Mouse (Mus musculus) cerebellum, postnatal 36 days (tissue): Measurements from ENCODE around the gene Trim31.
A peak's percentile ranks its signal among the peaks of the same experiment; 100 is the strongest.

Source experiments
- DNase-seq, 2 experiments: peaks; one replicate each; pipeline ENCODE4 v3.0.0; 2021 to 2022; ENCODE audit warnings: mixed read lengths in 2 of 2

Trim31 gene

DNA sequence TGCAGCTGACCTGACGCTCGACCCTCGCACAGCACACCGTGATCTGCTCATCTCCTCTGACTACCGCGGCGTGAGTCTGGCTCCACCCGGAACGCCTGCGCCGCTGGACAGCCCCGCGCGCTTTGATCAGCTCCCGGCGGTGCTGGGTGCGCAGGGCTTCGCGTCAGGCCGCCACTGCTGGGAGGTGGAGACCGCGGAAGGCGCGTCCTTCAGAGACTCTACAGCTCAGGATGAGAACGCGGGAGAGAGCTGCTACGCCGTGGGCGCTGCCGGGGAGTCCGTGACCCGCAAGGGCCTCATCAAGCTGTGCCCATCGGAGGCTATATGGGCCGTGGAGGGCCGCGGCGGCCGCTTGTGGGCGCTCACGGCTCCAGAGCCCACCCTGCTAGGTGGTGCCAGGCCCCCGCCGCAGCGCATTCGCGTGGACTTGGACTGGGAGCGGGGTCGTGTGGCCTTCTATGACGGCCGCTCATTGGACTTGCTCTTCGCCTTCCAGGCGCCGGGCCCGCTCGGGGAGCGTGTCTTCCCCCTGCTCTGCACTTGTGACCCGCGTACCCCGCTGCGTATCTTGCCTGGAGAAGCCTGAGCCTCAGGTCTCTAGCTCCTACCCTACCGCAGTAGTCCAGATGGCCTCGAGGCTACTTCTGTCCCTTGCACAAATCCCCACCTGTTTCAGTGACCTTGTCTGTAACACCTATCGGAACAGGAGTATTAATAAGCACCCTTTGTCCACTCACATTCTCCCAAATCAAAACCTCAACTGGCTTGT is 49.3 kb downstream of the Trim31 start:
- peak; percentile 66 to 68 for DNase-seq

DNA sequence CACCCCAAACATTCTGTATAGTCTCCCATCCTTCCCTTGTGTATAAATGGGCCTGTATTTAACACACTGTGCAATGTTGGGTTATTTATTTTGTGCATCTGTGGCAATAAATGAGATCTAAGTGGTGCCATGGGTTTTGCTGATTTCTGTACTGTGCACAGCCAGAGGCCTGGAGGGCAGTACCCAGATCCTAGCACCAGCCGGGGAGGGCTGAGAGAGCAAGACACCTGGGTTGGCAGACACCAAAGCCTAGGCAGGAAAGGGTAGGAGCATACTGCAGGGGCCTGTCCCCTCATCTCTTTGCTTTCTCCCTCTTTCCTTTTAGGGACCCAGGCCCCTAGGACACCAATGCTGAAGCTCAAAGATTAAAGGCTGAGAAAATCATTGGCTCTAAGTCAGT is 50.4 kb downstream of the Trim31 start:
- DNase-seq: no peak

DNA sequence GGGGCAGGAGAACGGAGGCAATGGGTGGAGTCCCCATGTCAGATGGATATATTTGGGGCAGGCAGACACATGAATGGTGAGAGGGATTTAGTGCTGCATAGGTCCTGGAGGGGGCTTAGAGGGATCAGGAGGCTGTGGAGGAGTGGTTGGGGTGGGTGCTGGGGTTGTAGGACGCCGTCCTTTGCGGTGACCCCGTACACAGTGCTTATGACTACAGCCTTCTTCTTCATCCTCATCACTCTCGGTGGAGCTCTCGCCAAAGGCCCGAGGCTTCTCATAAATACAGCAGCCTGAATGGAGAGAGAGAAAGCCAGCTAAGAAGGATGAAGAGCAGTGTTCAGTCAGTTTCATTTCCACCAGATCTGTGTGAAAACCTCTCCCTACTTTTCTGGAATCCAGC is 51.3 kb downstream of the Trim31 start:
- DNase-seq: no peak

DNA sequence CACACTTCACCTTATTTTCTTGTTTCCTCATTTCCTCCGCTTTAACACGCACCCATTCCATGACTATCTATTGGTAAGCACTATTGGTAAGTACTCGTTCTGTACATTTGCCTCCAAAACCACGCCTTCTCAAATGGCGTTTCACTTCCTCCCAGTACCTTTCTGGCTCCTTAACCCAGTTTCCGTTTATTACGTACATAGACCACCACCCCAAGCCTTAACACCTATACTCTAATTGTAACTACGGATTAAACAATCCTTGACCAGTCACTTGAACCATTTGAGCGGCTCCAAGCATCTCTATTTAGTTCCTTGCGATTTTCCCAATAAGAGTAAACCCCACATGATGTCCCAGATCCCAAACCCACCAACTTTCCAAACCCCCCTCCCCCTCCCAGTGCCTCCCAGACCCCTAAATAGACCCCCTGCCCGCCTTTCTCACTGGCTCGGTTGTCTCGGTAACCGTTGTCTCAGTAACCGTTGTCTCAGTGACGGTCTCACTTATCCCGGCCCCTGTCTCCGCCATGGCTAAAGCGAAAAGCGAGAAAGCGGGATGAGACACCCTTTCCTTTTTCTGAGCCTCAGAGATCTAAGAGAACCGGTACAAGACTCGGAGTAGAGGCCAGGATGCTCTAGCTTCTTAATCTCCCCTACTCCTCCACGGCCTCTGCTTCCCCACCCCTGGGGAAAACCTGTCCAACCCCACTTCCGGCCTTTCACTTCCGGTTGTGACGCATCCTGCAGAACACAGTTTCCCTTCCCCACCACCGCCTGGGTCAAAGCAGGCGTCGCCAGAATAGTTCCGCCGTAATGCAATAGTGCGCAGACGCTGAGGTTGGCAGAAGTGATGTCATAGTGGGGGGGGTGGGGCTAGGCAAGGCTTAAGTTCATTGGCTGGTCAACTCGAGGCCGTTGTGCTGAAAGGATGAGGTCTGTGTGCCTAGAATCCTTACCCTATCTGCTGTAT is 53.3 kb downstream of the Trim31 start, which contains the start of gene Ppp1r11:
Ppp1r11 (minus strand) TSS at position 761 of the 967 bp plus-strand sequence.
- DNase-seq: peak; percentile 94 to 95

DNA sequence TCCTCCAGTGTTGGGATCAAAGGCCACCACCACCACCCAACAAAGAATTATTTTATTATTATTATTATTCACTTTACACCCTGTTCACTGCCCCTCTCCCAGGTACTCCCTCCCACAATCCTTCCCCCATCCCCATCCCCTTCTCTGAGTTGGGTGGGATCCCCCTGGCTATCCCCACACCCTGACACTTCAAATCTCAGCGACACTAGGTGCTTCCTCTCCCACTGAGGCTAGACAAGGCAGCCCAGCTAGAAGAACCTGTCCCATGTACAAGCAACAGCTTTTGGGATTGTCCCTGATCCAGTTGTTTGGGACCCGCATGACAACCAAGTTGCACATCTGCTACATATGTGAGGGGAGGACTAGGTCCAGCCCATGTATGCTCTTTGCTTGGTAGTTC is 54.7 kb downstream of the Trim31 start:
- DNase-seq: no peak

DNA sequence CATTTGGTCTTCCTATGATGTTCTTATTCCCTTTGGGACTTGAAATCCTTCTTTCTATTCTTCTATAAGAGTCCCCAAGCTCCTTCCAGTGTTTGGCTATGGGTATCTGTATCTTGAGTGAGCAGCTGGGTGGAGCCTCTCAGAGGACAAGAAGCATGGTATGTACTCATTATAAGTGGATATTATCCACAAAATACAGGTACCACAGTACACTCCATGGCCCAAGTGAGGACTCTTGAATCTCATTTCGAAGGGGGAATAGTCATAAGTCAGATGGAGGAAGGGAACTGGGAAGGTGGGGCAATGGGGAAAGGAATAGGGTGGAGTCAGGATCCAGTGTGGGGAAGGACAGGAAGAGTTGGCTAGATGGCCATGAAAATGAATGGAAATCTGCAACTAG is 55.1 kb downstream of the Trim31 start:
- DNase-seq: no peak

DNA sequence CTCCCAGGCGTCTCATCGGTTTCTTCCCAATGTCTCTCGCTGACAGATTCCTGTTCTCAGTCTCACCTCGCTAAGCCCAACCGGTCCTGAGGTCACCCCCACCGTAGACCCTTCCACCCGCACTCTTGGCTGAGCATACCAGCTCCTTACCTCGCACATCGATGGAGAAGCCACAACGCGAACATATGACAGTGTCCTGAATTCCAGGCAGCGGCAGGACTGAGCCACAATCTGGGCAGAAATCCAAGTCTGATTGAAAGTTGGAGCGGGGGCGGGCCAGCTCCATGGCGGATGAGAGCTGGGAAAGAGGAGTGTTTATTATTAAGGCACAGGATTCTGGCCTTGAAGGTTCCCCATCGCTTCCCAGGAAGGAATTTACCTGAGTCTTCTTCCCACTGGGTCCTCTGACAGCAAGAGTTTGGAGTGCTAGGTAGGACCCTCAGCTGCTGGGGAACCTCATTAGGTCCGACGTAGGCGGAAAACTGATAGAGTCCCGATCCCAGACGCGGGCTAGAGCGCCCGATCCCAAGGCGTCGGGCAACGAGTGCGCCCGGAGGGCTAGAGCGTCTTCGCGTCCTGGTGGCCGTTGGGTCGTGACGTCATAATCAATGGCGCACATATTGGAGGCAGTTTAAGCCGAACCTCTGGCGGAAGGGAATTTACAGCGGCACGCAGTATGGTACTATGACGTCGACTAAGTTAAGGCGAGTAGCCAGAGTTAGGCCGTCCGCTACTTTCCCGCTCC is 60.3 kb downstream of the Trim31 start, which contains the start of the genes Znrd1 and Znrd1as:
Znrd1 (minus strand) TSS at position 561 of the 745 bp plus-strand sequence.
Znrd1as (plus strand) TSS at position 594 of the 745 bp plus-strand sequence.
- DNase-seq: peak; percentile 93 to 94

DNA sequence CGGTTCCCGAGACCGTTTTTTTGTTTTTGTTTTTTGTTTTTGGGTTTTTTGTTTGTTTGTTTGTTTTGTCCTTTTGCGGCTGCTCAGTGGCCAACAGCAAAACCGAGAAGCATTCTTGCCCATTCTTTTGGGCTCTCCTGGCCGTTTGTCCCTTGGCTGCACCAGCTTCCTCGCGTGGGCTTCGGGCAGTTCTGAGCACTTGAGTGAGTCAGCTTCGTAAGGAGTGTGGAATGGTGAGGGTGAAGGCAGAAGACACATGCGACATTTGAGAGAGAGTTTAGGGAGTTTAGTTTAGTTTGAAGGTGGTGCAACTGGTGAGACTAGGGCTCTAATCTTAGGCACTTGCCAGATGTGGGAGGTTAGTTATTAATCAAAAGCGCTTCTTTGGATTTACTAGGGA is 61.0 kb downstream of the Trim31 start:
- DNase-seq: peak in 1 of 2 experiments; percentile 6
